Mouse (Mus musculus): ENCODE measurements around the gene Shisa3. TPM values are rescaled to one million over a fixed set of nuclear protein-coding genes. Genes with fewer than 3 reads are reported as not detected.

Shisa3 gene
- polyA plus RNA-seq (2014; fragmentation: Illumina TruSeq; extraction: RNeasy Lipid Tissue Mini Kit (QIAGEN cat#74804); ENCODE audit: low read depth, low replicate concordance) = 0.26 TPM

DNA sequence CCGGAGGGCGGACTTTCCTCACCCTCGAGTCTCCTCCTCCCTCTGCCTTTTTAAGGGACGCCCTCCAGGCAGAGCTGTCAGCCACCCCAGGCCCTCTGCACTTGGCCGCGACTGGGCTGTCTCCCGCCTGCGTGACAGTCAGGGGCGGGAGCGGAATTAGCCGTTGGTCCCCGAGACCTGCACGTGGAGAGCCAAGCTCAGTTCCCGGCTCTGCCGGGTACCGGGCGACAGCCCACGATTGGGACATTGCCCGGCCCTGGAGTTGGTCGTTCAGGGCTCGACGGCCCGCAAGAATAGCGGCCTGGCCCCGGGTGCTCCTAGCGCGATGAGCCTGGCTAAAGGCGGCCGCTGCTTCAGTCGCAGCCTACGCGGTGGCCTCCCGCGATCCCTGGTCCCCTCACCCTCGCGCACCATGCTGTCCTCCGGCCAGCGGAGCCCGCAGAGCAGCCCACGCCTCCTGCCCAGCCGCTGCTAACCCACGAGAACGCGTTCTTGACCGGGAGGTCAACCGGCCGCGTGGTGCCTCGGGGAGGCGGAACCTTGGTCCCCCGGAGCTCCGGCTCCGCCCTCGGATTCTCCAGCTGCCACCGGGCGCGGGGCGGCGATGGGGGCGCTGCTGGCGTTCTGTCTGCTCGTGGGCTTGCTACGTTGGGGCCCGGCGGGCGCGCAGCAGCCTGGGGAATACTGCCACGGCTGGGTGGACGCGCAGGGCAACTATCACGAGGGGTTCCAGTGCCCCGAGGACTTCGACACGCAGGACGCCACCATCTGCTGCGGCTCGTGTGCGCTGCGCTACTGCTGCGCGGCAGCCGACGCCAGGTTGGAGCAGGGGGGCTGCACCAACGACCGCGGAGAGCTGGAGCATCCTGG, at the start of gene Shisa3:
Gene Shisa3 (plus strand): TSS at position 79 of the 870 bp plus-strand sequence.

Other genes with a start within 250 kb of the Shisa3 start
- 0.21 TPM for gene Bend4, start 179.6 kb upstream of the Shisa3 start, polyA plus RNA-seq (2014; fragmentation: Illumina TruSeq; extraction: RNeasy Lipid Tissue Mini Kit (QIAGEN cat#74804); ENCODE audit: low read depth, low replicate concordance)
- gene Atp8a1, start 239.6 kb downstream of the Shisa3 start, polyA plus RNA-seq (2014; fragmentation: Illumina TruSeq; extraction: RNeasy Lipid Tissue Mini Kit (QIAGEN cat#74804); ENCODE audit: low read depth, low replicate concordance) = 2.9 TPM